Mouse (Mus musculus): ENCODE results near the gene Ascl2. TPM values are rescaled to one million over a fixed set of nuclear protein-coding genes. Genes with fewer than 3 reads are reported as not detected.

The Ascl2 gene
- 3.2 and 6.1 TPM in 2 replicates for polyA plus RNA-seq (2012; rRNA removed)

DNA sequence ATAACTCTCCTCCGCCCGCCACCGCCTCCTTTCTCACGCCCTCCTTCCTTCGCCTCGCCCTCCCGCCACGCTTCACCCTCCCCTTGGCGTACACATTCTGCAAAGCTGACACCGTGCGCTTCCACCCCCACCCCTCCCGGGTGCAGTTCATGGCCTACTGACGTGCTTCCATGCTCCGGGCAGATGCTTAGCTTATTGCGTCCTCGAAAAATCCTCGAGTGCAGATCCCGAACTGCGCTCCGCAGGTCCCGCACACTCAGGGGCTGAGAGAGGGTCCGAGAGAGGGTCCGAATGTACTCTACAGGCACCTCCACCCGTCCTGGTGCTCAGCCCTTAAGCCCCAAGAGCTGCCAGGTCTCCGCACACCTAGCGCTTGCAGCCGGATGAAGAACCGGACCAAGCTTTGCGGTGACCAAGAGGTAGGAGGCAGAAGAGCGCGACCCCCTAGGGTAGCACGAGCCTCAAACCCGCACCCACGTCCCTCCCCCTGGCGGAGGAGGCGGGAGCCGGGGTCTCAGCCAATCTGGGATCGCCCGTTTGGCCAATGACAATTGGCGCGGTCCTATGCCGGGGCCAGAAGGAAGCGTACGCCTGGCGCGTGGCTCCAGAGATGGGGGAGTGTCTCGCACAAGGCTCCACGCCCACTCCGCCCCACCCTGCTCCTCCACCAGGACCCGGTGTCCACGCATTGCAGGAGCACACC, at the start of gene Ascl2:
TSS of gene Ascl2 (minus strand) at position 456 of the 703 bp plus-strand sequence.

GRCm38 (mm10) chr7:143004727-143005343, 35.8 kb upstream of the Ascl2 start, which contains the start of gene Tspan32:
Tspan32 (plus strand) TSS chr7:143005046.

DNA sequence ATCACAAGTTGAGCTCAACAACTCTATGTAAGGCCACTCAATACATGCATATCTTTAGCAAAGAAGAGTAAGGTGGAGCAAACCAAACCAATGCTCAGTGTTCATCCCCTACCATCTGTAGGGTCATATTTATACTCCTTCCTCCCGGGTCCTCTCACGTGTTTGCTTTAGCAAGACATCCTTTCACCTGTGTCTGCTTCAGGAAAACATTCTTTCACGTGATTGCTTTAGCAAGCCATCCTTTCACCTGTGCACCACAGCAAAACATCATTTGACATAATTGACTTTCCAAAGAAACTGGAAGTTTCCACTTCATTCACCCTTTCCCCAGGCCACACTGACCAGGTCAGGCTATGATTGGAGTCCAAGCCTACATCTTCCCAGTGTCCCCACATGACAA, 38.0 kb downstream of the Ascl2 start, which contains the start of gene Th:
TSS of gene Th (minus strand) at position 101 of the 400 bp plus-strand sequence.

Other genes with a start within 250 kb of the Ascl2 start
- 0.34 TPM in 1 of 2 replicates, not detected in the other for gene Ins2, start 225.9 kb downstream of the Ascl2 start, polyA plus RNA-seq (2012; rRNA removed)
- 0.61 and 1.1 TPM in 2 replicates for gene Th, start 38.1 kb downstream of the Ascl2 start, polyA plus RNA-seq (2012; rRNA removed)
- gene Tspan32, start 35.8 kb upstream of the Ascl2 start, polyA plus RNA-seq (2012; rRNA removed), result 0.52 and 0.61 TPM in 2 replicates
- gene Cd81, start 83.5 kb upstream of the Ascl2 start, polyA plus RNA-seq (2012; rRNA removed), result 392 and 446 TPM in 2 replicates
- gene Tssc4, start 100.0 kb upstream of the Ascl2 start, polyA plus RNA-seq (2012; rRNA removed), result 56.9 and 66.4 TPM in 2 replicates
- gene Trpm5, start 125.4 kb upstream of the Ascl2 start, polyA plus RNA-seq (2012; rRNA removed), result 2.3 and 3.3 TPM in 2 replicates
- gene Kcnq1, start 137.1 kb upstream of the Ascl2 start, polyA plus RNA-seq (2012; rRNA removed), result 26.5 and 50.9 TPM in 2 replicates

Measured in stomach, adult 2 months (tissue).